Mouse (Mus musculus) embryonic fibroblast, embryonic 13.5 days (primary cell): Measurements from ENCODE around the gene Mfsd4b2.

ENCODE experiments used
- CTCF ChIP-seq: IDR thresholded peaks from 2 replicates; pipeline ENCODE4 v1.5.1; 2011; ENCODE audit warnings: mild to moderate bottlenecking, control low read depth, low read length, moderate library complexity, borderline replicate concordance; ENCODE audit not compliant: insufficient read depth
- POLR2A ChIP-seq: IDR thresholded peaks from 2 replicates; pipeline ENCODE4 v1.6.1; 2011; ENCODE audit warnings: low read depth, mild to moderate bottlenecking, control low read depth, low read length, moderate library complexity

GRCm38 (mm10) chr10:39949377-39949954 is 22.7 kb upstream of the Mfsd4b2 start:
- TF ChIP-seq CTCF, result no peak
- TF ChIP-seq POLR2A, result no peak
